Mouse (Mus musculus): ENCODE measurements around the gene Peg12. TPM values are rescaled to one million over a fixed set of nuclear protein-coding genes. Genes with fewer than 3 reads are reported as not detected.

Gene Peg12
- polyA plus RNA-seq, 1 experiment = 8.0 TPM

DNA sequence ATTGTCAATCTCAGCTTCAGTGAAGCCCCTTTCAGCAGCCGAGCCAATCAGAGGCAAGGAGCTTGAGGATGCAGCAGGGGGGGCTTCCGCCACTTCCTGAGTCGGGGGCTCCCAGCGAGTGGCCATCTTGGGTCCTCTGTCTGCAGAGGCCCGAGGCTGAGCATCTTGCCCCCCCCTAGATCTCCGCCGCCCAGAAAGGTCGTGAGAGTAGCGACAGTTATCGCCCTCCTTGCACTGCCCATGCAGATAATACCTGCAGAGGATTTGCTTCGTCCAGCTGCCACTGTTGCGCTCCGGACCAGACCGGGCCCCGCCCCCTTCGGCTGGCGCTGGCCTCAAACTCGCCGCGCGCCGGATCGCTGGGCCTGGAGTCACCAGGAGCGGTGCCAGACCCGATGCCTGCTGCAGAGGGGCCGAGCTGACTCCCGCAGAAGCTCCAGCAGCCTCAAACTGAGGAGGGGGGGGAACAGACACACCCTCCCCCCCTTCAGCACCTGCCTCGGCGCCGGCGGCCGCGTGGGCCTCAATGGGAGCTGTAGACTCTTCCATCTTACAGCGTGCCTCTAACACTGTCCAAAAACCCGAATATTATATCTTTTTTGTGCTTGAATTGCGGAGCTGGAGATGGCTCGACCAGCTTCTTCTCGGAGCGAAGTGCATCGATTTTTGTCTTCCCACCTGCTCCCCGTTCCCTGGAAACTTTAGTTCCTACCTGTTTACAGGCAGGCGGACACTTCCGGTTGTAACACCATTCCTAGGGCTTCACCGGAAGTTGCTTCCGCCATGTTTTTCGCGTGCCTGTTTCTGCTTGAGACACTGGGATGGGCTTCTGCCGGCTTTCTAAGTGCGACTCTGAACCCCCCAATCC, 44.6 kb downstream of the Peg12 start, which contains the start of gene Mkrn3:
Gene Mkrn3, minus strand, starts transcription at position 647 of the 868 bp plus-strand sequence.
- Histone ChIP-seq H3K79me2 (ENCODE audit: control insufficient read depth, insufficient read depth) (peaks cover 18% of the 10 kb centered on the region), H3K36me3 (ENCODE audit: control insufficient read depth, insufficient read depth) (no peaks in the 10 kb centered on the region), H3K79me3 (ENCODE audit: low read depth) (peaks cover 6% of the 10 kb centered on the region), H3K27me3 (ENCODE audit: control insufficient read depth, insufficient read depth, insufficient read length) (peaks cover 3% of the 10 kb centered on the region), H3ac (ENCODE audit: control insufficient read depth, insufficient read length, low read depth) (peak within 1 kb of the TSS; percentile 58), H3K4me3 (ENCODE audit: insufficient read depth, poor library complexity, severe bottlenecking) (peak within 1 kb of the TSS; percentile 63)
- TF ChIP-seq MAX (IDR thresholded peaks at IDR 0.05) (peak; percentile 55), MYOD1 (IDR thresholded peaks at IDR 0.05; ENCODE audit: control insufficient read depth, insufficient read length, low read depth) (no peak), CEBPB (IDR thresholded peaks at IDR 0.05; ENCODE audit: low read depth) (no peak), MYOG (IDR thresholded peaks at IDR 0.05; ENCODE audit: control insufficient read depth, extremely low read depth, insufficient read length) (no peak)

DNA sequence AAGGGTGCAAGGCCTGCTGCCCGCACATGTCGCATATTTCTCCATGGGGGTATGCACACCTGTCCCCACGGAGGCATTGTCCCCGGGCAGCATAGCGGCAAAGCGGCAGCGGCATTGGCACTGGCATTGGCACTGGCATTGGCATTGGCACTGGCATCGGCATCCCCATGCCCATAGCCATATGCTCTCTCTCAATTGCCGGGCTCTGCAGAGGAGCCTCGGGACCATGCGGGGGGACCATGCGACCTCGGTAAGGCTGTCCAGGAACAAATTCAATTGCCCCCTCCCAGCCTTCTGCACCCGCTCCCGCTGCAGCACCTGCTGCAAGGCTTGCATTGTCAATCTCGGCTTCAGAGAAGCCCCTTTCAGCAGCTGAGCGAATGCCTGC, 45.2 kb downstream of the Peg12 start:
- peaks cover 18% of the 10 kb centered on the region for H3K79me2 ChIP-seq (ENCODE audit: control insufficient read depth, insufficient read depth)
- peak overlapping the region; percentile 63 for H3K4me3 ChIP-seq (ENCODE audit: insufficient read depth, poor library complexity, severe bottlenecking)
- H3K79me3 ChIP-seq (ENCODE audit: low read depth) = peaks cover 6% of the 10 kb centered on the region
- peaks cover 3% of the 10 kb centered on the region for H3K27me3 ChIP-seq (ENCODE audit: control insufficient read depth, insufficient read depth, insufficient read length)
- no peak overlapping the region for H3ac ChIP-seq (ENCODE audit: control insufficient read depth, insufficient read length, low read depth)
- no peaks in the 10 kb centered on the region for H3K36me3 ChIP-seq (ENCODE audit: control insufficient read depth, insufficient read depth)
- TF ChIP-seq MYOG (IDR thresholded peaks at IDR 0.05; ENCODE audit: control insufficient read depth, extremely low read depth, insufficient read length) (no peak), USF1 (IDR thresholded peaks at IDR 0.05; ENCODE audit: low read depth) (no peak), CEBPB (IDR thresholded peaks at IDR 0.05; ENCODE audit: low read depth) (no peak), MYOD1 (IDR thresholded peaks at IDR 0.05; ENCODE audit: control insufficient read depth, insufficient read length, low read depth) (no peak), MAX (IDR thresholded peaks at IDR 0.05) (no peak), FOSL1 (IDR thresholded peaks at IDR 0.05; ENCODE audit: insufficient read depth, low read length, poor library complexity, severe bottlenecking) (no peak), CTCF (IDR thresholded peaks at IDR 0.05; ENCODE audit: control insufficient read depth, insufficient read depth, insufficient read length) (no peak)

DNA sequence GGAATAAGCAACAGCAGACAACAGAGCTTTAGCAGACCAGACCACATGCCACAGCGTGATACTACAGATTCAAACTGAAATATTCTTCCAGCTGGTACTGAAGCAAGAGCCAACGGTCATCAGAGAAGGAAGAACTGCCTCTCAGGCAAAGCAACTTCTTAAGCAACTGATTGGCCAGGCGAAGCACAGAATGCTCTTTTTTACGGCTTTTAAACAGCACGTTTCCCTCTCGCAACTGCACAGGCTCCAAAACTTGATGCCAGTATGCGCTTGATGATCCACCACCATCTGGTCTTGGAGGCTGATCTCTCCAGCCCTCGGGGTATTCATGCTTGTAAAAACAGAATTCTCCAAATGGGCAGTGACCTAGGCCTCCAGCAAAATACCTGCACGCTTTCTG, 46.0 kb downstream of the Peg12 start:
- peaks cover 6% of the 10 kb centered on the region for H3K79me3 ChIP-seq (ENCODE audit: low read depth)
- TF ChIP-seq USF1 (IDR thresholded peaks at IDR 0.05; ENCODE audit: low read depth) (no peak), FOSL1 (IDR thresholded peaks at IDR 0.05; ENCODE audit: insufficient read depth, low read length, poor library complexity, severe bottlenecking) (no peak), MYOD1 (IDR thresholded peaks at IDR 0.05; ENCODE audit: control insufficient read depth, insufficient read length, low read depth) (no peak), CTCF (IDR thresholded peaks at IDR 0.05; ENCODE audit: control insufficient read depth, insufficient read depth, insufficient read length) (no peak), MAX (IDR thresholded peaks at IDR 0.05) (no peak), CEBPB (IDR thresholded peaks at IDR 0.05; ENCODE audit: low read depth) (no peak), MYOG (IDR thresholded peaks at IDR 0.05; ENCODE audit: control insufficient read depth, extremely low read depth, insufficient read length) (no peak)
- H3ac ChIP-seq (ENCODE audit: control insufficient read depth, insufficient read length, low read depth) = no peak overlapping the region
- H3K4me3 ChIP-seq (ENCODE audit: insufficient read depth, poor library complexity, severe bottlenecking) = no peak overlapping the region
- no peaks in the 10 kb centered on the region for H3K36me3 ChIP-seq (ENCODE audit: control insufficient read depth, insufficient read depth)
- peaks cover 18% of the 10 kb centered on the region for H3K79me2 ChIP-seq (ENCODE audit: control insufficient read depth, insufficient read depth)
- H3K27me3 ChIP-seq (ENCODE audit: control insufficient read depth, insufficient read depth, insufficient read length) = peaks cover 3% of the 10 kb centered on the region

DNA sequence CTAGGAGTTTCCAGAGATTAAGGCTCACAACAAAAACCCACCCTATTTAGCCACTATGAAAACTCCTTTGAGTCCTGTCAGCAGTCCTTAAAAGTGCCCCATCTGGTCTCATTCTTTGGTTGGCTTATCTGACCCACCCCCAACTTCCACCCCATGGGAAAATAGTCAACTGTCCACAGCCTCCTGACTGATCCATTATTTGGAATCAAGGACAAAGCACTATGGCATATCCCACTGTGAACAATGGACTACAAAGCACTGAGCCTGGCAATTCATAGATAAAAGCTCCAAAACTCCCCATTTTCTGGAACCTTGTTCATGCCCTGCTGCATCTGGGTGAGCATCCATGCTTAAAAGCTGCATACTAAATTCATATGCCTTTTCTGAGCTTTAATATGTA, 48.1 kb downstream of the Peg12 start:
- no peak overlapping the region for H3ac ChIP-seq (ENCODE audit: control insufficient read depth, insufficient read length, low read depth)
- no peaks in the 10 kb centered on the region for H3K27me3 ChIP-seq (ENCODE audit: control insufficient read depth, insufficient read depth, insufficient read length)
- peaks cover 18% of the 10 kb centered on the region for H3K79me2 ChIP-seq (ENCODE audit: control insufficient read depth, insufficient read depth)
- no peak for TF ChIP-seq MYOG (IDR thresholded peaks at IDR 0.05; ENCODE audit: control insufficient read depth, extremely low read depth, insufficient read length)
- TF ChIP-seq MYOD1 (IDR thresholded peaks at IDR 0.05; ENCODE audit: control insufficient read depth, insufficient read length, low read depth) = no peak
- no peak for TF ChIP-seq MAX (IDR thresholded peaks at IDR 0.05)
- TF ChIP-seq CEBPB (IDR thresholded peaks at IDR 0.05; ENCODE audit: low read depth) = no peak
- TF ChIP-seq CTCF (IDR thresholded peaks at IDR 0.05; ENCODE audit: control insufficient read depth, insufficient read depth, insufficient read length) = no peak
- no peak for TF ChIP-seq USF1 (IDR thresholded peaks at IDR 0.05; ENCODE audit: low read depth)
- TF ChIP-seq FOSL1 (IDR thresholded peaks at IDR 0.05; ENCODE audit: insufficient read depth, low read length, poor library complexity, severe bottlenecking) = no peak
- H3K79me3 ChIP-seq (ENCODE audit: low read depth) = peaks cover 6% of the 10 kb centered on the region
- no peak overlapping the region for H3K4me3 ChIP-seq (ENCODE audit: insufficient read depth, poor library complexity, severe bottlenecking)
- no peaks in the 10 kb centered on the region for H3K36me3 ChIP-seq (ENCODE audit: control insufficient read depth, insufficient read depth)

DNA sequence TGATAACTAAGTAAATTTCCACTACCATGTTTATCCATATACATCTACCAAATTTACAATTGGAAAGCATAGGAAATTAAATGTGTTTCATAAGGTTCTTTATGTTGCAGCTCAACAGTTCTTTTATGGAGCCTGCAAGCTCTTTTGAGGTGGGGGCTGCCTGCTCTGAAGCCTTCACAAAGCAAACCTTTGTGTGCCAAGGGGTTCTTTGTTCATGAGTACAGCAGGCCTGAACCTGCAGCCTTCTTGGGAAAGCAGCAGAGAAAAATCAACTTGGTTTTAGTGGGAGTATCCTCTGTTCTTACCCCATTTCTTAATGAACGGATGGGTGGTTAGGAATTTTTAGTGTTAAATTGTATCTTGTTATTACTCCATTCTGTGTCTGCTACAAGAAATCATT, 49.1 kb downstream of the Peg12 start:
- no peaks in the 10 kb centered on the region for H3K36me3 ChIP-seq (ENCODE audit: control insufficient read depth, insufficient read depth)
- no peak overlapping the region for H3K4me3 ChIP-seq (ENCODE audit: insufficient read depth, poor library complexity, severe bottlenecking)
- TF ChIP-seq MYOG (IDR thresholded peaks at IDR 0.05; ENCODE audit: control insufficient read depth, extremely low read depth, insufficient read length) (no peak), MAX (IDR thresholded peaks at IDR 0.05) (no peak), FOSL1 (IDR thresholded peaks at IDR 0.05; ENCODE audit: insufficient read depth, low read length, poor library complexity, severe bottlenecking) (no peak), USF1 (IDR thresholded peaks at IDR 0.05; ENCODE audit: low read depth) (no peak), MYOD1 (IDR thresholded peaks at IDR 0.05; ENCODE audit: control insufficient read depth, insufficient read length, low read depth) (no peak), CEBPB (IDR thresholded peaks at IDR 0.05; ENCODE audit: low read depth) (no peak), CTCF (IDR thresholded peaks at IDR 0.05; ENCODE audit: control insufficient read depth, insufficient read depth, insufficient read length) (no peak)
- H3K79me2 ChIP-seq (ENCODE audit: control insufficient read depth, insufficient read depth) = peaks cover 18% of the 10 kb centered on the region
- H3K79me3 ChIP-seq (ENCODE audit: low read depth) = peaks cover 6% of the 10 kb centered on the region
- H3K27me3 ChIP-seq (ENCODE audit: control insufficient read depth, insufficient read depth, insufficient read length) = no peaks in the 10 kb centered on the region
- no peak overlapping the region for H3ac ChIP-seq (ENCODE audit: control insufficient read depth, insufficient read length, low read depth)

Other genes starting within 250 kb of the Peg12 start
- gene Ndn, start 117.9 kb downstream of the Peg12 start, polyA plus RNA-seq (2012; fragmentation: generic; extraction: Trizol) = 1.3 TPM
- gene Magel2, start 87.5 kb downstream of the Peg12 start, polyA plus RNA-seq (2012; fragmentation: generic; extraction: Trizol) = 0.01 TPM
- 0.83 TPM for gene Mkrn3, start 44.4 kb downstream of the Peg12 start, polyA plus RNA-seq (2012; fragmentation: generic; extraction: Trizol)

Data from C2C12 (cell line).